Mouse (Mus musculus) CH12.LX (cell line): ENCODE measurements around the gene Dusp13.

Experiments
- CTCF ChIP-seq, 2 experiments: IDR thresholded peaks in 1 of 2; conservative IDR thresholded peaks in 1 of 2; 2 replicates each; pipeline ENCODE4 v1.5.1; 2011 to 2012; ENCODE audit warnings: low read depth in 2 of 2, low read length in 2 of 2, improper control_type of control experiment in 1 of 2, inconsistent platforms in 1 of 2, mild to moderate bottlenecking in 1 of 2, moderate library complexity in 1 of 2
- NELFE ChIP-seq: IDR thresholded peaks from 2 replicates; pipeline ENCODE4 v1.6.1; 2011; ENCODE audit warnings: low read depth, low read length, improper control_type of control experiment
- TBP ChIP-seq: conservative IDR thresholded peaks from 2 replicates; pipeline ENCODE4 v1.6.1; 2011; ENCODE audit warnings: low read depth, low read length, improper control_type of control experiment

GRCm38 (mm10) chr14:21733131-21733905 is 17.7 kb downstream of the Dusp13 start:
- TF ChIP-seq CTCF (conservative IDR thresholded peaks at IDR 0.05 in 1 of 2, IDR thresholded peaks at IDR 0.05 in 1 of 2; ENCODE audit: low read depth in 2 of 2, low read length in 2 of 2) (no peak), NELFE (no peak), TBP (no peak)
